Mouse (Mus musculus): Measurements from ENCODE around the gene Taf5l. TPM values are rescaled to one million over a fixed set of nuclear protein-coding genes. Genes with fewer than 3 reads are reported as not detected.

Gene Taf5l
- polyA plus RNA-seq, 1 experiment, result 20.4 TPM

- Histone ChIP-seq H3K27me3 (replicated peaks; ENCODE audit: control insufficient read depth, insufficient read depth, low read length) (no peaks in the 10 kb centered on the region), H3K36me3 (ENCODE audit: control insufficient read depth, insufficient read depth, low read length) (no peaks in the 10 kb centered on the region), H3K4me1 (ENCODE audit: control insufficient read depth, insufficient read depth, low read length) (no peaks in the 10 kb centered on the region), H3K27ac (ENCODE audit: insufficient read depth, low read depth, low read length) (no peak overlapping the region), H3K4me3 (ENCODE audit: insufficient read depth, low read depth, low read length) (no peak overlapping the region)
- no peak for TF ChIP-seq CTCF (conservative IDR thresholded peaks at IDR 0.05; ENCODE audit: insufficient read depth, insufficient read length, low read depth, low read length)
- DNase-seq, result no peak
- 82% methylated on average over 3 of the region's 3 CpGs for WGBS
These were observed 9.1 kb downstream of the Taf5l start for GRCm38 (mm10) chr8:124011989-124012586.

- WGBS, result 71% methylated on average over 3 of the region's 3 CpGs
- no peaks in the 10 kb centered on the region; the same call in 1 of the 2 replicates for H3K36me3 ChIP-seq (ENCODE audit: control insufficient read depth, insufficient read depth, low read length)
- H3K27ac ChIP-seq (ENCODE audit: insufficient read depth, low read depth, low read length), result no peak overlapping the region
These were observed 9.6 kb downstream of the Taf5l start for GRCm38 (mm10) chr8:124011580-124011979.

GRCm38 (mm10) chr8:124007829-124008228 lies 13.4 kb downstream of the Taf5l start:
- no peak for DNase-seq
- Histone ChIP-seq H3K4me1 (ENCODE audit: control insufficient read depth, insufficient read depth, low read length) (no peaks in the 10 kb centered on the region), H3K27ac (ENCODE audit: insufficient read depth, low read depth, low read length) (no peak overlapping the region), H3K4me3 (ENCODE audit: insufficient read depth, low read depth, low read length) (no peak overlapping the region), H3K36me3 (ENCODE audit: control insufficient read depth, insufficient read depth, low read length) (no peaks in the 10 kb centered on the region; the same call in 1 of the 2 replicates), H3K27me3 (replicated peaks; ENCODE audit: control insufficient read depth, insufficient read depth, low read length) (no peaks in the 10 kb centered on the region)
- 40% methylated on average over 6 of the region's 6 CpGs for WGBS
- no peak for TF ChIP-seq CTCF (conservative IDR thresholded peaks at IDR 0.05; ENCODE audit: insufficient read depth, insufficient read length, low read depth, low read length)
- no peak for TF ChIP-seq POLR2A (IDR thresholded peaks at IDR 0.05; ENCODE audit: low read depth, low read length)

More at GRCm38 (mm10) chr8:124011580-124011979, 9.6 kb downstream of the Taf5l start:
- Histone ChIP-seq H3K4me1 (ENCODE audit: control insufficient read depth, insufficient read depth, low read length) (no peaks in the 10 kb centered on the region), H3K27me3 (replicated peaks; ENCODE audit: control insufficient read depth, insufficient read depth, low read length) (no peaks in the 10 kb centered on the region), H3K4me3 (ENCODE audit: insufficient read depth, low read depth, low read length) (no peak overlapping the region)
- TF ChIP-seq CTCF (conservative IDR thresholded peaks at IDR 0.05; ENCODE audit: insufficient read depth, insufficient read length, low read depth, low read length) (no peak), POLR2A (IDR thresholded peaks at IDR 0.05; ENCODE audit: low read depth, low read length) (no peak)
- no peak for DNase-seq

GRCm38 (mm10) chr8:124002546-124003108 lies 18.6 kb downstream of the Taf5l start:
- H3K27ac ChIP-seq (ENCODE audit: insufficient read depth, low read depth, low read length), result no peak overlapping the region
- 80% methylated on average over 10 of the region's 10 CpGs for WGBS
- TF ChIP-seq POLR2A (IDR thresholded peaks at IDR 0.05; ENCODE audit: low read depth, low read length) (no peak), CTCF (conservative IDR thresholded peaks at IDR 0.05; ENCODE audit: insufficient read depth, insufficient read length, low read depth, low read length) (no peak)
- DNase-seq, result no peak
- no peaks in the 10 kb centered on the region; the same call in 1 of the 2 replicates for H3K36me3 ChIP-seq (ENCODE audit: control insufficient read depth, insufficient read depth, low read length)
- no peaks in the 10 kb centered on the region for H3K27me3 ChIP-seq (replicated peaks; ENCODE audit: control insufficient read depth, insufficient read depth, low read length)
- H3K4me1 ChIP-seq (ENCODE audit: control insufficient read depth, insufficient read depth, low read length), result no peaks in the 10 kb centered on the region
- H3K4me3 ChIP-seq (ENCODE audit: insufficient read depth, low read depth, low read length), result no peak overlapping the region

- WGBS, result 51% methylated on average over 2 of the region's 2 CpGs
- Histone ChIP-seq H3K27me3 (replicated peaks; ENCODE audit: control insufficient read depth, insufficient read depth, low read length) (no peaks in the 10 kb centered on the region), H3K27ac (ENCODE audit: insufficient read depth, low read depth, low read length) (no peak overlapping the region), H3K4me3 (ENCODE audit: insufficient read depth, low read depth, low read length) (no peak overlapping the region), H3K36me3 (ENCODE audit: control insufficient read depth, insufficient read depth, low read length) (peaks cover 2% of the 10 kb centered on the region; the same call in 1 of the 2 replicates), H3K4me1 (ENCODE audit: control insufficient read depth, insufficient read depth, low read length) (no peaks in the 10 kb centered on the region)
- TF ChIP-seq POLR2A (IDR thresholded peaks at IDR 0.05; ENCODE audit: low read depth, low read length), result no peak
- peak; percentile 5 for DNase-seq
These were observed 21.6 kb downstream of the Taf5l start for GRCm38 (mm10) chr8:123999568-123999967.

GRCm38 (mm10) chr8:123993997-123994396 lies 27.2 kb downstream of the Taf5l start:
- no peak overlapping the region for H3K27ac ChIP-seq (ENCODE audit: insufficient read depth, low read depth, low read length)
- peaks cover 2% of the 10 kb centered on the region; the same call in 1 of the 2 replicates for H3K36me3 ChIP-seq (ENCODE audit: control insufficient read depth, insufficient read depth, low read length)
- TF ChIP-seq POLR2A (IDR thresholded peaks at IDR 0.05; ENCODE audit: low read depth, low read length) (no peak), CTCF (conservative IDR thresholded peaks at IDR 0.05; ENCODE audit: insufficient read depth, insufficient read length, low read depth, low read length) (no peak)
- H3K4me1 ChIP-seq (ENCODE audit: control insufficient read depth, insufficient read depth, low read length), result no peaks in the 10 kb centered on the region
- H3K27me3 ChIP-seq (replicated peaks; ENCODE audit: control insufficient read depth, insufficient read depth, low read length), result no peaks in the 10 kb centered on the region
- no peak overlapping the region for H3K4me3 ChIP-seq (ENCODE audit: insufficient read depth, low read depth, low read length)
- no peak for DNase-seq
- 79% methylated on average over 3 of the region's 3 CpGs for WGBS

- DNase-seq, result no peak
- TF ChIP-seq CTCF (conservative IDR thresholded peaks at IDR 0.05; ENCODE audit: insufficient read depth, insufficient read length, low read depth, low read length) (no peak), POLR2A (IDR thresholded peaks at IDR 0.05; ENCODE audit: low read depth, low read length) (no peak)
- no peaks in the 10 kb centered on the region for H3K27me3 ChIP-seq (replicated peaks; ENCODE audit: control insufficient read depth, insufficient read depth, low read length)
- no peaks in the 10 kb centered on the region for H3K4me1 ChIP-seq (ENCODE audit: control insufficient read depth, insufficient read depth, low read length)
- H3K27ac ChIP-seq (ENCODE audit: insufficient read depth, low read depth, low read length), result no peak overlapping the region
- WGBS, result 90% methylated on average over 5 of the region's 5 CpGs
- H3K4me3 ChIP-seq (ENCODE audit: insufficient read depth, low read depth, low read length), result no peak overlapping the region
- peaks cover 2% of the 10 kb centered on the region; the same call in 1 of the 2 replicates for H3K36me3 ChIP-seq (ENCODE audit: control insufficient read depth, insufficient read depth, low read length)
These were observed 27.6 kb downstream of the Taf5l start for GRCm38 (mm10) chr8:123993597-123993996.
